Mouse (Mus musculus) MEL (cell line): Measurements from ENCODE around the gene Slc38a7.
A peak's percentile ranks its signal among the peaks of the same experiment; 100 is the strongest.

Experiments
- EP300 ChIP-seq, 2 experiments: IDR thresholded peaks; 2 replicates each; pipeline ENCODE4 v1.6.1; 2011; ENCODE audit warnings: improper control_type of control experiment in 2 of 2, low read length in 2 of 2, low read depth in 1 of 2, mild to moderate bottlenecking in 1 of 2
- GATA1 ChIP-seq: IDR thresholded peaks from 2 replicates; pipeline ENCODE4 v1.6.1; 2011; ENCODE audit warnings: low read depth, low read length, improper control_type of control experiment
- KAT2A ChIP-seq: conservative IDR thresholded peaks from 2 replicates; pipeline ENCODE4 v1.6.1; 2012; ENCODE audit warnings: low read depth, low read length, improper control_type of control experiment, inconsistent platforms
- MAFK ChIP-seq: IDR thresholded peaks from 2 replicates; pipeline ENCODE4 v1.6.1; 2011; ENCODE audit warnings: low read depth, mild to moderate bottlenecking, low read length, improper control_type of control experiment, borderline replicate concordance
- MAX ChIP-seq: IDR thresholded peaks from 2 replicates; pipeline ENCODE4 v1.6.1; 2011; ENCODE audit warnings: low read length, improper control_type of control experiment
- MEF2A ChIP-seq: IDR thresholded peaks from 2 replicates; pipeline ENCODE4 v1.6.1; 2014; ENCODE audit warnings: low read depth, mild to moderate bottlenecking, inconsistent platforms, low read length, improper control_type of control experiment; ENCODE audit not compliant: poor library complexity, insufficient replicate concordance, severe bottlenecking; ENCODE audit errors: extremely low read depth
- MYC ChIP-seq: IDR thresholded peaks from 2 replicates; pipeline ENCODE4 v1.6.1; 2011; ENCODE audit warnings: low read depth, mild to moderate bottlenecking, low read length, improper control_type of control experiment, moderate library complexity
- NELFE ChIP-seq: IDR thresholded peaks from 2 replicates; pipeline ENCODE4 v1.6.1; 2011; ENCODE audit warnings: low read depth, low read length, improper control_type of control experiment
- POLR2A ChIP-seq, 2 experiments: IDR thresholded peaks; 2 replicates each; pipeline ENCODE4 v1.6.1; 2011 to 2012; ENCODE audit warnings: low read length in 2 of 2, mild to moderate bottlenecking in 2 of 2, control low read depth in 1 of 2, improper control_type of control experiment in 1 of 2, low read depth in 1 of 2, moderate library complexity in 1 of 2; ENCODE audit not compliant: control insufficient read depth in 1 of 2, insufficient read depth in 1 of 2, poor library complexity in 1 of 2
- POLR2AphosphoS2 ChIP-seq: IDR thresholded peaks from 2 replicates; pipeline ENCODE4 v1.6.1; 2011; ENCODE audit warnings: low read length, improper control_type of control experiment
- POLR2AphosphoS5 ChIP-seq: IDR thresholded peaks from 2 replicates; pipeline ENCODE4 v1.6.1; 2012; ENCODE audit warnings: low read depth, borderline replicate concordance, mild to moderate bottlenecking, inconsistent platforms, low read length, moderate library complexity, mixed read lengths
- RAD21 ChIP-seq: IDR thresholded peaks from 2 replicates; pipeline ENCODE4 v1.6.1; 2011; ENCODE audit warnings: mild to moderate bottlenecking, low read depth, low read length, improper control_type of control experiment

DNA sequence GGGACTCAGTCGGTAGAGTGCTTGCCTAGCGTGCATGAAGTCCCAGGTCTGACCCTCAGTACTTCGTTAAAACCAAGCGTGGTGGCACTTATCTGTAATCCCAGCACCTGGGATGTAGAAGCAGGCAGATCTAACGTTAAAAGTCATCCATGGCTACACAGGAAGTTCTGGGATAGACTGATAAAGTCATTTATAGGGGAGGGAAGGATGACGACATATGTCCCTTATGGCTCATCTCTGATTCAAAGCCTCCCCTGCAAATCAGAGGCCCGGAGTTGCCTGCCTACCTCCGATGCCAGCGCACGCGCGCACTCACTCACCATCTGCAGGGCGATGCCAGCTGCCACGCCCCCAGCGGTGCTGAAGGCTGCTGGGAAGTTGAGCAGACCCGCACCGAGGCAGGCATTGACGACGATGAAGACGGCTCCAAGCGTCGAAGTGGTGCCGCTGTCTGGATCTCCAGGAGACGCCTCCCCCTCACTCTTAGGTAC lies 5.2 kb downstream of the Slc38a7 start:
- peak; percentile 42; the same call in 1 of the 2 replicates for TF ChIP-seq MAX
- no peak for TF ChIP-seq RAD21
- no peak for TF ChIP-seq MAFK
- TF ChIP-seq GATA1: peak; percentile 86
- TF ChIP-seq MEF2A: no peak; the same call in 1 of the 2 replicates
- TF ChIP-seq MYC: peak; percentile 54
- TF ChIP-seq POLR2AphosphoS2: no peak
- no peak for TF ChIP-seq POLR2A (IDR thresholded peaks at IDR 0.05; ENCODE audit: control insufficient read depth in 1 of 2, insufficient read depth in 1 of 2, low read depth in 1 of 2, low read length in 2 of 2, poor library complexity in 1 of 2)
- TF ChIP-seq EP300 (IDR thresholded peaks at IDR 0.05; ENCODE audit: low read depth in 1 of 2, low read length in 2 of 2): peak; percentile 90 to 95
- TF ChIP-seq KAT2A: no peak
- no peak for TF ChIP-seq POLR2AphosphoS5
- TF ChIP-seq NELFE: no peak
